Mouse (Mus musculus): ENCODE results near the gene Klf3. TPM values are rescaled to one million over a fixed set of nuclear protein-coding genes. Genes with fewer than 3 reads are reported as not detected.

The Klf3 gene
- polyA plus RNA-seq, 1 experiment from 2014 or later = 63.7 TPM

DNA sequence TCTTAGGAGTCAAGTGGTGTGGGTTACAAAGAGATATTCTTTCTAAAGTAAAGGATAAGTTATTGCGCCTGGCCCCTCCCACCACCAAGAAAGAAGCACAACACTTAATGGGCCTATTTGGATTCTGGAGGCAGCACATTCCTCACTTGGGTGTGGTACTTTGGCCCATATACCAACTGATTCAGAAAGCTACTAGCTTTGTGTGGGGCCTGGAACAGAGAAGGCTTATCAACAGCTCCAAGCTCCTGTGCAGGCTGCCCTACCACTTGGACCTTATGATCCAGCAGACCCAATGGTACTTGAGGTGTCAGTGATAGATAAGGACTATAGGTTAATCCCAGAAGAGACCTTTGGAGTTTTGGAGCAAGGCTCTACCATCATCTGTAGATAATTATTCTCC is 15.0 kb upstream of the Klf3 start:
- H3K4me2 ChIP-seq (ENCODE audit: low read depth, low read length) = no peak overlapping the region
- H3K27ac ChIP-seq (ENCODE audit: low read length) = no peak overlapping the region
- H3K9ac ChIP-seq (ENCODE audit: low read length) = no peak overlapping the region
- H3K4me3 ChIP-seq (replicated peaks; ENCODE audit: low read length) = no peak overlapping the region
- 93% methylated on average over 1 of the region's 1 CpGs for WGBS
- no peaks in the 10 kb centered on the region for H3K36me3 ChIP-seq (ENCODE audit: control insufficient read depth, insufficient read depth, low read length)
- ATAC-seq (ENCODE audit: insufficient read depth, low FRiP score) = no peak
- no peaks in the 10 kb centered on the region for H3K9me3 ChIP-seq (replicated peaks; ENCODE audit: control insufficient read depth, low read length)
- H3K4me1 ChIP-seq (ENCODE audit: control insufficient read depth, insufficient read depth, low read length) = no peaks in the 10 kb centered on the region
- no peaks in the 10 kb centered on the region for H3K27me3 ChIP-seq (ENCODE audit: control insufficient read depth, insufficient read depth, low read length)

DNA sequence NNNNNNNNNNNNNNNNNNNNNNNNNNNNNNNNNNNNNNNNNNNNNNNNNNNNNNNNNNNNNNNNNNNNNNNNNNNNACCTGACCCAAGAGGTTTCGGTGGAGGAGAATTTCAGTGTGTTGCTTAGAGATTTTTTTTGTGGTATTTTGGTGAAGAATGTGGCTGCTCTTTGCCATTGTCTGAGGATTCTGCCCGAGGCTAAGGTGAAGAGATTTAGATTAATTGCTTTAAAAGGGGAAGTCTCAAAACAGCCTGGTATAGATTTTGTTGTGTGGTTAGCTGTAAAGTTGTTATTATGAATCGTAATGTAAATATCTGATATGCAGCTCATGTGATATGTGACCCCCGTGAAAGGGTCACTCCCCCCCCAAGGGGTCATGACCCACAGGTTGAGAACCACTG is 5.0 kb upstream of the Klf3 start:
- H3K4me3 ChIP-seq (replicated peaks; ENCODE audit: low read length) = no peak overlapping the region
- no peak overlapping the region for H3K4me2 ChIP-seq (ENCODE audit: low read depth, low read length)
- no peaks in the 10 kb centered on the region for H3K4me1 ChIP-seq (ENCODE audit: control insufficient read depth, insufficient read depth, low read length)
- H3K36me3 ChIP-seq (ENCODE audit: control insufficient read depth, insufficient read depth, low read length) = no peaks in the 10 kb centered on the region
- no peaks in the 10 kb centered on the region for H3K27me3 ChIP-seq (ENCODE audit: control insufficient read depth, insufficient read depth, low read length)
- no peak overlapping the region for H3K9ac ChIP-seq (ENCODE audit: low read length)
- WGBS = 63% methylated on average over 4 of the region's 4 CpGs
- ATAC-seq (ENCODE audit: insufficient read depth, low FRiP score) = no peak
- peaks cover 12% of the 10 kb centered on the region for H3K9me3 ChIP-seq (replicated peaks; ENCODE audit: control insufficient read depth, low read length)
- H3K27ac ChIP-seq (ENCODE audit: low read length) = no peak overlapping the region

GRCm38 (mm10) chr5:64801545-64801944 is 1.6 kb upstream of the Klf3 start:
- no peak for ATAC-seq (ENCODE audit: insufficient read depth, low FRiP score)
- Histone ChIP-seq H3K9me3 (replicated peaks; ENCODE audit: control insufficient read depth, low read length) (peaks cover 12% of the 10 kb centered on the region; the same call in 1 of the 2 replicates), H3K27me3 (ENCODE audit: control insufficient read depth, insufficient read depth, low read length) (no peaks in the 10 kb centered on the region), H3K36me3 (ENCODE audit: control insufficient read depth, insufficient read depth, low read length) (no peaks in the 10 kb centered on the region), H3K9ac (ENCODE audit: low read length) (no peak overlapping the region), H3K4me1 (ENCODE audit: control insufficient read depth, insufficient read depth, low read length) (peaks cover 10% of the 10 kb centered on the region), H3K4me3 (replicated peaks; ENCODE audit: low read length) (no peak overlapping the region), H3K4me2 (ENCODE audit: low read depth, low read length) (no peak overlapping the region), H3K27ac (ENCODE audit: low read length) (no peak overlapping the region)
- 79% methylated on average over 2 of the region's 2 CpGs for WGBS

DNA sequence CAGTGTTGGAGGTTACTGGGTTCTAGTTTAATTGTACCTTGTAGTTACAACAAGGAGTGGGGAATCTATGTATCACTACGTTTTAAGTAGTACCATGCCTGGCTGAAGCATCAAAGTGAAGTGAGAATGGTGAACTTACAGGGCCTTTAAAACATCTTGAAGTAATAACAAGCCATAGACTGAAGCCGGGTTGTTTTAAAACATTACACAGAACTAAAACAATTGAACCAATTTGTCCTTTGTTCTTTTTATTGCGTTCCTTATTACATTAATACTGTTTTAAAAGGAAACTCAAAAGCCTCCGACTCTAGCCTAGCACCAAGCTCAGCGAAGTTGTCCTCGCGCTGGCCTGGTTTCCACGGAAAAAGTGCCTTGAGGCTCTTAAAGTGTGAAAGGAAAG is 1.0 kb upstream of the Klf3 start:
- Histone ChIP-seq H3K36me3 (ENCODE audit: control insufficient read depth, insufficient read depth, low read length) (no peaks in the 10 kb centered on the region), H3K9me3 (replicated peaks; ENCODE audit: control insufficient read depth, low read length) (peaks cover 12% of the 10 kb centered on the region; the same call in 1 of the 2 replicates), H3K4me3 (replicated peaks; ENCODE audit: low read length) (peak overlapping the region; percentile 80), H3K4me1 (ENCODE audit: control insufficient read depth, insufficient read depth, low read length) (peaks cover 13% of the 10 kb centered on the region), H3K4me2 (ENCODE audit: low read depth, low read length) (peak overlapping the region; percentile 80), H3K27ac (ENCODE audit: low read length) (peak overlapping the region; percentile 96), H3K27me3 (ENCODE audit: control insufficient read depth, insufficient read depth, low read length) (no peaks in the 10 kb centered on the region), H3K9ac (ENCODE audit: low read length) (peak overlapping the region; percentile 95)
- ATAC-seq (ENCODE audit: insufficient read depth, low FRiP score) = no peak
- 16% methylated on average over 8 of the region's 8 CpGs for WGBS

DNA sequence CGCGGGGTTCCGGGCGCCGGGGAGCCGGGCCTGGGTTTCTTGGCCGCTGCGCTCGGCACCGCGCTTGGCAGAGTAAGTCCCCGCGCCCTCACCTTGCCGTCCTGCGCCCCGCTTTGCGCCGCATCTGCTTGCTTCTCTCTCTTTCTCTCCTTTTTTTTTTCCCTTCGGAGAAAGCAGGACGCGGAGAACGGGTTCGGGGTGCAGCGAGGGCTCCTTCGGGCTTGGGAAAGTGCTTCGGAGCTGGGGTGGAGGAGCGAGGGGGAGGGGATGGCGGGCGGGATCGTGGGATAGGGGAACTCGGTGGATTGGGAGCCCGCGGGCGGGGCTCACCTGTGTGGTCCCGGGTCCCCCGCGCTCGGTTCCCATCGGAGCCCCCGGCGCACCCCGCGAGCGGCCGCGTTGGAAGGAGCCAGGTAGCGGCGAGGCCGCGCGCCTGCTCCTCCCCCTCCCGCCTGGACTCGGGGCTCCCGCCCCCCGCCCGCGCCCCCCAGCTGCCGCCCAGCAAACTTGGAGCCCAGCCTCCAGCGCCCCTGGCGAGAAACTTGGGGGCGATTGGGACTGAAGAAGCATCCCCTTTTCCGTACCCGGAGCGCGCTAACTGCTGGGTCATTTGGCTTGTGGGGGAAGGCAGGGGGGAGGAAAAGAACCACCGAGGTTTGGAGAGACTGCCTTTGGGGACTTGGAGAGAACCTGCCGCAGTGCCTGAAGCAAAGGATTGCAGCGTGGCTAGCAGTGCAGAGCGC is 703 bp downstream of the Klf3 start:
- H3K4me2 ChIP-seq (ENCODE audit: low read depth, low read length) = peak overlapping the region; percentile 80
- H3K27ac ChIP-seq (ENCODE audit: low read length) = peak overlapping the region; percentile 96
- H3K27me3 ChIP-seq (ENCODE audit: control insufficient read depth, insufficient read depth, low read length) = no peaks in the 10 kb centered on the region
- peaks cover 12% of the 10 kb centered on the region; the same call in 1 of the 2 replicates for H3K9me3 ChIP-seq (replicated peaks; ENCODE audit: control insufficient read depth, low read length)
- H3K4me3 ChIP-seq (replicated peaks; ENCODE audit: low read length) = peak overlapping the region; percentile 80
- H3K9ac ChIP-seq (ENCODE audit: low read length) = peak overlapping the region; percentile 95
- peaks cover 26% of the 10 kb centered on the region for H3K4me1 ChIP-seq (ENCODE audit: control insufficient read depth, insufficient read depth, low read length)
- no peak for ATAC-seq (ENCODE audit: insufficient read depth, low FRiP score)
- H3K36me3 ChIP-seq (ENCODE audit: control insufficient read depth, insufficient read depth, low read length) = no peaks in the 10 kb centered on the region
- under 1% methylated on average over 60 of the region's 69 CpGs for WGBS

GRCm38 (mm10) chr5:64805131-64805872 is 2.1 kb downstream of the Klf3 start:
- H3K4me3 ChIP-seq (replicated peaks; ENCODE audit: low read length) = peak overlapping the region; percentile 56
- peaks cover 6% of the 10 kb centered on the region; the same call in 1 of the 2 replicates for H3K36me3 ChIP-seq (ENCODE audit: control insufficient read depth, insufficient read depth, low read length)
- ATAC-seq (ENCODE audit: insufficient read depth, low FRiP score) = no peak
- H3K27me3 ChIP-seq (ENCODE audit: control insufficient read depth, insufficient read depth, low read length) = no peaks in the 10 kb centered on the region
- 0 out of 2 replicates have a peak, but pooled peaks cover 2% of the 10 kb centered on the region for H3K9me3 ChIP-seq (replicated peaks; ENCODE audit: control insufficient read depth, low read length)
- peak overlapping the region; percentile 82 for H3K9ac ChIP-seq (ENCODE audit: low read length)
- H3K27ac ChIP-seq (ENCODE audit: low read length) = peak overlapping the region; percentile 96
- peaks cover 40% of the 10 kb centered on the region for H3K4me1 ChIP-seq (ENCODE audit: control insufficient read depth, insufficient read depth, low read length)
- H3K4me2 ChIP-seq (ENCODE audit: low read depth, low read length) = peak overlapping the region; percentile 65
- WGBS = 8% methylated on average over 7 of the region's 7 CpGs

- no peak for ATAC-seq (ENCODE audit: insufficient read depth, low FRiP score)
- no peaks in the 10 kb centered on the region for H3K27me3 ChIP-seq (ENCODE audit: control insufficient read depth, insufficient read depth, low read length)
- peak overlapping the region; percentile 56 for H3K4me3 ChIP-seq (replicated peaks; ENCODE audit: low read length)
- H3K4me2 ChIP-seq (ENCODE audit: low read depth, low read length) = peak overlapping the region; percentile 65
- H3K9me3 ChIP-seq (replicated peaks; ENCODE audit: control insufficient read depth, low read length) = no peaks in the 10 kb centered on the region
- peaks cover 6% of the 10 kb centered on the region; the same call in 1 of the 2 replicates for H3K36me3 ChIP-seq (ENCODE audit: control insufficient read depth, insufficient read depth, low read length)
- H3K27ac ChIP-seq (ENCODE audit: low read length) = peak overlapping the region; percentile 96
- H3K9ac ChIP-seq (ENCODE audit: low read length) = peak overlapping the region; percentile 82
- WGBS = 6% methylated on average over 7 of the region's 7 CpGs
- peaks cover 47% of the 10 kb centered on the region for H3K4me1 ChIP-seq (ENCODE audit: control insufficient read depth, insufficient read depth, low read length)
These were observed 2.8 kb downstream of the Klf3 start for GRCm38 (mm10) chr5:64805873-64806505.

DNA sequence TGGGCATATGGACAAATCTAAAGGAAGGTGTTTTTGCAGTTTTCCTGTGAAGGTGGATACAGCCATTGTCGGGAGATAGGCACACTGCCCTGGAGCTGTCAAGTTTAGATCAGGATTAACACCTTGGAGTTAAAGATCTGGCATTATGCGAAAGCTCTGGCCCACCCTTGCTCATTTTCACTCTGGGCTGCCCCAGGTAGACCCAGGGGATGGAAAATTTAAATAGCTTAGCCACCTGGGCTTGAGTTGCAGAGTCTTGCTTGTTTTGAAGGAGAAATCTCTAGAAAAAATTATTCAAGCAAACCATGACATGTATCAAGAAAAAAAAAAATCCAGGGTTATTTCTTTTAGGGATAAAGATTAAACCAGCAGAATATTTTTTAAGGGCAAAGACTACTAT is 3.4 kb downstream of the Klf3 start:
- WGBS = 25% methylated on average over 2 of the region's 2 CpGs
- ATAC-seq (ENCODE audit: insufficient read depth, low FRiP score) = no peak
- H3K9me3 ChIP-seq (replicated peaks; ENCODE audit: control insufficient read depth, low read length) = no peaks in the 10 kb centered on the region
- H3K36me3 ChIP-seq (ENCODE audit: control insufficient read depth, insufficient read depth, low read length) = peaks cover 6% of the 10 kb centered on the region; the same call in 1 of the 2 replicates
- H3K27ac ChIP-seq (ENCODE audit: low read length) = peak overlapping the region; percentile 96
- H3K4me3 ChIP-seq (replicated peaks; ENCODE audit: low read length) = peak overlapping the region; percentile 56
- H3K4me1 ChIP-seq (ENCODE audit: control insufficient read depth, insufficient read depth, low read length) = peaks cover 53% of the 10 kb centered on the region
- peak overlapping the region; percentile 65 for H3K4me2 ChIP-seq (ENCODE audit: low read depth, low read length)
- no peaks in the 10 kb centered on the region for H3K27me3 ChIP-seq (ENCODE audit: control insufficient read depth, insufficient read depth, low read length)
- peak overlapping the region; percentile 82 for H3K9ac ChIP-seq (ENCODE audit: low read length)
